Mouse (Mus musculus) lung, embryonic 15.5 days (tissue): ENCODE measurements around the gene Senp1. TPM values are rescaled to one million over a fixed set of nuclear protein-coding genes. Genes with fewer than 3 reads are reported as not detected.

Source experiments
- ATAC-seq: fragments of 200-750 bp; cut with Nextera tagmentation; 2 replicates; pipeline ENCODE4 v1.8.0; 2017; ENCODE audit warnings: moderate number of reproducible peaks, borderline replicate concordance; ENCODE audit not compliant: low FRiP score, low TSS enrichment; ENCODE audit errors: extremely low read depth
- H3K27ac ChIP-seq: fragments of 300-500 bp; sonication (generic); 2 replicates; pipeline ENCODE4 v1.5.1; 2015; ENCODE audit warnings: moderate library complexity, mild to moderate bottlenecking, inconsistent platforms
- H3K27me3 ChIP-seq: fragments of 300-500 bp; sonication (generic); 2 replicates; pipeline ENCODE4 v1.6.1; 2015; ENCODE audit warnings: inconsistent platforms
- H3K36me3 ChIP-seq: fragments of 300-500 bp; sonication (generic); 2 replicates; pipeline ENCODE4 v1.6.1; 2015; ENCODE audit warnings: inconsistent platforms
- H3K4me1 ChIP-seq: fragments of 300-500 bp; sonication (generic); 2 replicates; pipeline ENCODE4 v1.6.1; 2015; ENCODE audit warnings: inconsistent platforms
- H3K4me2 ChIP-seq: fragments of 300-500 bp; sonication (generic); 2 replicates; pipeline ENCODE4 v1.6.1; 2015; ENCODE audit warnings: inconsistent platforms, mild to moderate bottlenecking, moderate library complexity
- H3K4me3 ChIP-seq: fragments of 300-500 bp; sonication (generic); 2 replicates; pipeline ENCODE4 v1.5.1; 2015; ENCODE audit warnings: mild to moderate bottlenecking, inconsistent platforms
- H3K9ac ChIP-seq: fragments of 300-500 bp; sonication (generic); 2 replicates; pipeline ENCODE4 v1.6.1; 2015; ENCODE audit warnings: inconsistent platforms
- H3K9me3 ChIP-seq: fragments of 300-500 bp; sonication (generic); 2 replicates; pipeline ENCODE4 v1.6.1; 2016; ENCODE audit warnings: inconsistent platforms
- WGBS: fragments of 180-500 bp; shearing (Covaris S2); methylation state at CpG from one replicate; pipeline ENCODE4 v1.1.7; 2015; 5-methylcytosine and 5-hydroxymethylcytosine counted together
- polyA plus RNA-seq: library from polyadenylated mRNA; unstranded; fragments of >200 nt; fragmentation: Nextera tagmentation; extraction: Ambion mirVana; gene quantifications from 2 replicates; pipeline ENCODE4 v1.2.1, GENCODE M21; 2015

The Senp1 gene
- polyA plus RNA-seq, 1 experiment from 2014 or later, result 32.0 TPM

GRCm38 (mm10) chr15:98102401-98102800 is 8.9 kb upstream of the Senp1 start:
- Histone ChIP-seq H3K27me3 (0 out of 2 replicates have a peak, but pooled peaks cover 4% of the 10 kb centered on the region), H3K9me3 (no peaks in the 10 kb centered on the region), H3K9ac (no peak overlapping the region), H3K4me1 (no peaks in the 10 kb centered on the region), H3K4me2 (no peak overlapping the region), H3K4me3 (no peak overlapping the region), H3K36me3 (no peaks in the 10 kb centered on the region), H3K27ac (no peak overlapping the region)
- ATAC-seq, result no peak
- 83% methylated on average over 6 of the region's 6 CpGs for WGBS

GRCm38 (mm10) chr15:98098519-98098918 is 5.0 kb upstream of the Senp1 start:
- WGBS, result 83% methylated on average over 9 of the region's 9 CpGs
- Histone ChIP-seq H3K4me3 (no peak overlapping the region), H3K4me2 (no peak overlapping the region), H3K9ac (no peak overlapping the region), H3K4me1 (no peaks in the 10 kb centered on the region; the same call in 1 of the 2 replicates), H3K9me3 (no peaks in the 10 kb centered on the region), H3K27me3 (0 out of 2 replicates have a peak, but pooled peaks cover 4% of the 10 kb centered on the region), H3K36me3 (no peaks in the 10 kb centered on the region), H3K27ac (no peak overlapping the region)
- ATAC-seq, result no peak

- WGBS, result 47% methylated on average over 3 of the region's 3 CpGs
- no peak overlapping the region for H3K4me3 ChIP-seq
- no peak overlapping the region for H3K9ac ChIP-seq
- no peak for ATAC-seq
- H3K27me3 ChIP-seq, result no peaks in the 10 kb centered on the region
- H3K9me3 ChIP-seq, result no peaks in the 10 kb centered on the region
- no peak overlapping the region for H3K27ac ChIP-seq
- no peak overlapping the region for H3K4me2 ChIP-seq
- H3K36me3 ChIP-seq, result no peaks in the 10 kb centered on the region
- peaks cover 5% of the 10 kb centered on the region for H3K4me1 ChIP-seq
Observed at GRCm38 (mm10) chr15:98096957-98097356, 3.4 kb upstream of the Senp1 start.

GRCm38 (mm10) chr15:98094905-98095304 is 1.4 kb upstream of the Senp1 start:
- Histone ChIP-seq H3K4me3 (no peak overlapping the region), H3K9ac (no peak overlapping the region), H3K27ac (no peak overlapping the region), H3K36me3 (no peaks in the 10 kb centered on the region), H3K4me2 (no peak overlapping the region), H3K4me1 (peaks cover 12% of the 10 kb centered on the region), H3K27me3 (no peaks in the 10 kb centered on the region), H3K9me3 (no peaks in the 10 kb centered on the region)
- WGBS, result 88% methylated on average over 12 of the region's 12 CpGs
- no peak for ATAC-seq

- H3K4me2 ChIP-seq, result peak within 1 kb of the TSS; percentile 65
- ATAC-seq, result no peak
- peaks cover 12% of the 10 kb centered on the region for H3K4me1 ChIP-seq
- peak within 1 kb of the TSS; percentile 97 for H3K4me3 ChIP-seq
- WGBS, result under 1% methylated on average over 30 of the region's 30 CpGs
- peak within 1 kb of the TSS; percentile 98 for H3K9ac ChIP-seq
- H3K36me3 ChIP-seq, result peaks cover 6% of the 10 kb centered on the region; the same call in 1 of the 2 replicates
- H3K9me3 ChIP-seq, result no peaks in the 10 kb centered on the region
- H3K27ac ChIP-seq, result peak within 1 kb of the TSS; percentile 98
- no peaks in the 10 kb centered on the region for H3K27me3 ChIP-seq
Observed at GRCm38 (mm10) chr15:98092372-98093120, 998 bp downstream of the Senp1 start, which contains the start of gene Pfkm. Pfkm (plus strand) TSS chr15:98092589.

- Histone ChIP-seq H3K9me3 (no peaks in the 10 kb centered on the region), H3K9ac (peak overlapping the region; percentile 98; the same call in 1 of the 2 replicates), H3K4me1 (peaks cover 12% of the 10 kb centered on the region), H3K27me3 (no peaks in the 10 kb centered on the region), H3K27ac (no peak overlapping the region), H3K4me2 (peak overlapping the region; percentile 65), H3K36me3 (peaks cover 6% of the 10 kb centered on the region; the same call in 1 of the 2 replicates), H3K4me3 (peak overlapping the region; percentile 97)
- ATAC-seq, result no peak
- WGBS, result 11% methylated on average over 4 of the region's 4 CpGs
Observed at GRCm38 (mm10) chr15:98091841-98092240, 1.7 kb downstream of the Senp1 start.

GRCm38 (mm10) chr15:98089421-98090183 is 3.9 kb downstream of the Senp1 start:
- no peak for ATAC-seq
- peaks cover 6% of the 10 kb centered on the region; the same call in 1 of the 2 replicates for H3K36me3 ChIP-seq
- no peaks in the 10 kb centered on the region for H3K9me3 ChIP-seq
- H3K4me3 ChIP-seq, result no peak overlapping the region
- H3K9ac ChIP-seq, result no peak overlapping the region
- WGBS, result 70% methylated on average over 9 of the region's 9 CpGs
- no peak overlapping the region for H3K27ac ChIP-seq
- H3K4me2 ChIP-seq, result no peak overlapping the region
- H3K4me1 ChIP-seq, result peaks cover 12% of the 10 kb centered on the region
- H3K27me3 ChIP-seq, result no peaks in the 10 kb centered on the region

- Histone ChIP-seq H3K9me3 (no peaks in the 10 kb centered on the region), H3K4me1 (peaks cover 12% of the 10 kb centered on the region), H3K9ac (no peak overlapping the region), H3K4me2 (no peak overlapping the region), H3K4me3 (no peak overlapping the region), H3K27ac (no peak overlapping the region), H3K27me3 (no peaks in the 10 kb centered on the region), H3K36me3 (peaks cover 10% of the 10 kb centered on the region; the same call in 1 of the 2 replicates)
- WGBS, result 79% methylated on average over 1 of the region's 1 CpGs
- ATAC-seq, result no peak
Observed at GRCm38 (mm10) chr15:98088889-98089288, 4.7 kb downstream of the Senp1 start.

- Histone ChIP-seq H3K27me3 (no peaks in the 10 kb centered on the region), H3K36me3 (peaks cover 74% of the 10 kb centered on the region), H3K4me2 (no peak overlapping the region), H3K9ac (no peak overlapping the region), H3K4me3 (no peak overlapping the region), H3K27ac (no peak overlapping the region), H3K4me1 (no peaks in the 10 kb centered on the region), H3K9me3 (no peaks in the 10 kb centered on the region)
- ATAC-seq, result no peak
- 85% methylated on average over 6 of the region's 6 CpGs for WGBS
Observed at GRCm38 (mm10) chr15:98076901-98077300, 16.6 kb downstream of the Senp1 start.

- 84% methylated on average over 16 of the region's 16 CpGs for WGBS
- H3K4me1 ChIP-seq, result no peaks in the 10 kb centered on the region
- H3K4me2 ChIP-seq, result no peak overlapping the region
- H3K9me3 ChIP-seq, result no peaks in the 10 kb centered on the region
- no peaks in the 10 kb centered on the region for H3K27me3 ChIP-seq
- peaks cover 72% of the 10 kb centered on the region for H3K36me3 ChIP-seq
- ATAC-seq, result no peak
- no peak overlapping the region for H3K4me3 ChIP-seq
- no peak overlapping the region for H3K27ac ChIP-seq
- no peak overlapping the region for H3K9ac ChIP-seq
Observed at GRCm38 (mm10) chr15:98075034-98075433, 18.5 kb downstream of the Senp1 start.

GRCm38 (mm10) chr15:98074521-98074920 is 19.0 kb downstream of the Senp1 start:
- 88% methylated on average over 8 of the region's 8 CpGs for WGBS
- Histone ChIP-seq H3K9ac (no peak overlapping the region), H3K27ac (no peak overlapping the region), H3K27me3 (no peaks in the 10 kb centered on the region), H3K36me3 (peaks cover 74% of the 10 kb centered on the region), H3K4me1 (no peaks in the 10 kb centered on the region), H3K4me2 (no peak overlapping the region), H3K4me3 (no peak overlapping the region), H3K9me3 (no peaks in the 10 kb centered on the region)
- ATAC-seq, result no peak

GRCm38 (mm10) chr15:98070376-98070775 is 23.2 kb downstream of the Senp1 start:
- no peaks in the 10 kb centered on the region for H3K4me1 ChIP-seq
- peaks cover 59% of the 10 kb centered on the region for H3K36me3 ChIP-seq
- no peak overlapping the region for H3K4me3 ChIP-seq
- H3K27ac ChIP-seq, result no peak overlapping the region
- 82% methylated on average over 3 of the region's 3 CpGs for WGBS
- no peaks in the 10 kb centered on the region for H3K9me3 ChIP-seq
- no peak overlapping the region for H3K4me2 ChIP-seq
- no peak for ATAC-seq
- no peaks in the 10 kb centered on the region for H3K27me3 ChIP-seq
- H3K9ac ChIP-seq, result no peak overlapping the region
